Mouse (Mus musculus) liver, postnatal 0 days (tissue): ENCODE data around the gene Olfr830. TPM values are rescaled to one million over a fixed set of nuclear protein-coding genes. Genes with fewer than 3 reads are reported as not detected.
"Not testable (repeated sequence)": the region's sequence is repeated elsewhere in the genome, so short reads cannot be mapped to it uniquely, and the experiment has no call there.

Experiments used
- ATAC-seq: fragments of 200-750 bp; cut with Nextera tagmentation; 2 replicates; pipeline ENCODE4 v1.8.0; 2017; ENCODE audit warnings: mild to moderate bottlenecking, moderate library complexity
- DNase-seq: peaks from one replicate; pipeline ENCODE4 v3.0.0-alpha.2; 2016
- H3K27ac ChIP-seq: fragments of 300-500 bp; sonication (generic); 2 replicates; pipeline ENCODE4 v1.5.1; 2014; ENCODE audit warnings: antibody characterized with exemption, moderate library complexity, mild to moderate bottlenecking, low read depth
- H3K27me3 ChIP-seq: fragments of 300-500 bp; sonication (generic); 2 replicates; pipeline ENCODE4 v1.6.1; 2014; ENCODE audit warnings: low read length, control low read depth, mixed read lengths; ENCODE audit not compliant: insufficient read depth
- H3K36me3 ChIP-seq: fragments of 300-500 bp; sonication (generic); replicated peaks from 2 replicates; pipeline ENCODE4 v1.6.1; 2014; ENCODE audit warnings: mild to moderate bottlenecking, control low read depth, low read length, moderate library complexity, mixed read lengths; ENCODE audit not compliant: insufficient read depth
- H3K4me1 ChIP-seq: fragments of 300-500 bp; sonication (generic); 2 replicates; pipeline ENCODE4 v1.6.1; 2014; ENCODE audit warnings: antibody characterized with exemption, mild to moderate bottlenecking, control low read depth; ENCODE audit not compliant: insufficient read depth
- H3K4me2 ChIP-seq: fragments of 300-500 bp; sonication (generic); 2 replicates; pipeline ENCODE4 v1.6.1; 2014; ENCODE audit warnings: low read depth, mild to moderate bottlenecking, low read length, moderate library complexity, mixed read lengths
- H3K4me3 ChIP-seq: fragments of 300-500 bp; sonication (generic); 2 replicates; pipeline ENCODE4 v1.5.1; 2014; ENCODE audit warnings: low read depth, low read length
- H3K9ac ChIP-seq: fragments of 300-500 bp; sonication (generic); replicated peaks from 2 replicates; pipeline ENCODE4 v1.6.1; 2014; ENCODE audit warnings: mild to moderate bottlenecking, moderate library complexity
- H3K9me3 ChIP-seq: fragments of 300-500 bp; sonication (generic); 2 replicates; pipeline ENCODE4 v1.6.1; 2016; ENCODE audit warnings: mild to moderate bottlenecking, control low read depth, low read length, mixed read lengths
- CTCF ChIP-seq: sonication (generic); IDR thresholded peaks from 2 replicates; pipeline ENCODE4 v1.5.1; 2016; ENCODE audit warnings: antibody characterized with exemption, low read depth
- EP300 ChIP-seq: IDR thresholded peaks from 2 replicates; pipeline ENCODE4 v1.6.1; 2016; ENCODE audit warnings: antibody characterized with exemption, low read depth, mild to moderate bottlenecking
- WGBS: fragments of 180-500 bp; shearing (Covaris S2); extraction: QIAGEN DNeasy Blood & Tissue Kit; methylation state at CpG from one replicate; pipeline ENCODE4 v1.1.7; 2014; ENCODE audit not compliant: insufficient replicate concordance; 5-methylcytosine and 5-hydroxymethylcytosine counted together
- polyA plus RNA-seq: library from polyadenylated mRNA; unstranded; fragments of >200 nt; fragmentation: Nextera tagmentation; extraction: Ambion mirVana; gene quantifications from 2 replicates; pipeline ENCODE4 v1.2.1, GENCODE M21; 2015

Gene Olfr830
- not detected in 2 replicates for polyA plus RNA-seq

DNA sequence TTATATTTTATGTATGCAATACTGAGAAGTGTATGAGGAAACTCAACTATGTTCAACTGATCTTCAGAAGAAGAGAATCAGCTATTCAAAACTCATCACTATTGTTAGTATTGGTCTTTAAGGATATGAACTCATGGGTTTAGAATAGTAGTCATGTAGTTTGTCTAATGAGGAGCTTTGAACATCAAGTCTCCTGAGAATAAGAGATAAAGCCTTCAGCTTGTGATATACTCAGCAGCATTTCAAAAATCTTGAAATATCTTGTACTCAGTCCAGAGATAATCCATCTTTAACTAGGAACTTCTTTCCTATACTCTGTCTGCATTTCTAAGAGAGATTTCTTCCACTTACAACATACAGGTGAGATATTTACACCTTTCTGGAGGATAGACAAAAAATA is at the start of gene Olfr830:
Olfr830 (plus strand) TSS at position 301 of the 400 bp plus-strand sequence.
- no peak within 1 kb of the TSS for H3K9ac ChIP-seq
- no peaks in the 10 kb centered on the region for H3K4me1 ChIP-seq
- no peak within 1 kb of the TSS for H3K4me2 ChIP-seq
- no peaks in the 10 kb centered on the region for H3K9me3 ChIP-seq
- no peaks in the 10 kb centered on the region for H3K27me3 ChIP-seq
- H3K36me3 ChIP-seq, result no peaks in the 10 kb centered on the region
- no peak within 1 kb of the TSS for H3K27ac ChIP-seq
- H3K4me3 ChIP-seq, result no peak within 1 kb of the TSS
- DNase-seq, result no peak
- ATAC-seq, result no peak
- TF ChIP-seq EP300 (no peak), CTCF (no peak)

DNA sequence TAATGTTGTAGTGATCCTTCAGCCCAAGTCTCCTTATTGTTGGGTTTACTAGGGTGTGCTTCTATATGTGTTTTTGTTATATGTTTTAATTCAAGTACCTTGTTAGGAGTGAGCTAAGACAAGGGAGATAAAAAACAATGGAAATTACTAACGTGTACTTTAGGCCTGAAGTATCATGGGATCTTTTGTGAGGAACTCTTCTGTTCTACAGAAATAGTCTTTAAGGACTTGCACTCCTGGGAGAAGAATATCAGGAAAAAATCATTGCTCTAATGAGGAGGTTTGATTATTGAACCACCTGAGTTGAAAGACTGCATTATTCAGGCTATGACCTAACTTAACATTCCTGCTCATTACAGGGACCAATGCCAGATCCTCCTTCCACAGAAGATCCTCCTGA is 19.9 kb upstream of the Olfr830 start, which contains the start of gene Olfr829:
Olfr829 (plus strand) TSS at position 301 of the 400 bp plus-strand sequence.
- TF ChIP-seq EP300 (no peak), CTCF (no peak)
- Histone ChIP-seq H3K4me1 (no peaks in the 10 kb centered on the region), H3K4me3 (no peak within 1 kb of the TSS), H3K4me2 (no peak within 1 kb of the TSS), H3K36me3 (no peaks in the 10 kb centered on the region), H3K27me3 (no peaks in the 10 kb centered on the region), H3K9me3 (no peaks in the 10 kb centered on the region), H3K27ac (no peak within 1 kb of the TSS), H3K9ac (no peak within 1 kb of the TSS)
- DNase-seq, result no peak
- ATAC-seq, result no peak
- 43% methylated on average over 1 of the region's 1 CpGs for WGBS

DNA sequence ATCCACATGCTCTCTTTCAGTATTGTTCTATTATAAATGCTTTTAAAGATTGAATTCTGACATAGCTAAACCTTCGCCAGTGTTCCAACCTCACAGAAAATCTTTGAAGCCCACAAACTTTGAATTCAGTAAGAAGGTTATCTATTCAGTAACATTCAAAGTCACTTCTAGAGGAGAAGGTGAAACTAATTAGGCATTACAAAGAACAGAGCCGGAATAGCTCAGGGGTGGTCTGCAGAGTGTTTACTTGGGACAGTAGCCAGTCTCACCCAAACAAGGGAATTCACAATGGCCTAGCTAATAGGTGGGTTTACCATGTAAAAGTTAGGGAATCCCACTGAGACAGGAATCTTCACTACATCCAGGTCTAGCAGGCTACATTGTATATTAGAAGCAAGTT is 33.2 kb downstream of the Olfr830 start:
- not testable (repeated sequence) for H3K4me1 ChIP-seq, H3K36me3 ChIP-seq, H3K4me3 ChIP-seq, H3K4me2 ChIP-seq, H3K27ac ChIP-seq, H3K9me3 ChIP-seq, H3K27me3 ChIP-seq, ATAC-seq, DNase-seq, H3K9ac ChIP-seq
- WGBS, result 51% methylated on average over 2 of the region's 2 CpGs

DNA sequence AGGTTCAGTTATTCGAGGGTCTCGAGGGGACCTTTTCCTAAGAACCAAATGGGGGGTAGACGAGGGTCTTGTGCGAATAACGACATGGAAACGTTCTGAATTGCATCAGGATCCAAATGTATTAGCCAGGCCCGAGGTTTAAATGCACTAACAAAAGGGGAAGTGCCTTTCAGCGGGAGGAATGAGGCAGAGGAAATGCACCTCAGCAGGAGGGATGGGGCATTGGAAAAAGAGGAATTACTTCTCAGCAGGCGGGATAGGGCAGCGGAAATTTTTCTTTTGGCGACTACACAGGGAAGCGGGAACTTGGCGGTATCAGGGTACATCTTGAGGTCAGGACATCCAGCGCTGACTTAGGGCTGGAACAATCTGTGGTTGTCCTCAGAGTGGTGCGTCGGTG is 53.4 kb downstream of the Olfr830 start:
- H3K4me3 ChIP-seq, H3K27ac ChIP-seq, H3K4me2 ChIP-seq, H3K9me3 ChIP-seq, DNase-seq, H3K27me3 ChIP-seq, H3K36me3 ChIP-seq, H3K9ac ChIP-seq, ATAC-seq, H3K4me1 ChIP-seq: not testable (repeated sequence)
- WGBS, result 77% methylated on average over 13 of the region's 16 CpGs

Other genes with a start within 250 kb of the Olfr830 start
- 0.33 and 0.38 TPM in 2 replicates for gene Muc16, start 200.2 kb upstream of the Olfr830 start, polyA plus RNA-seq
- not detected in 2 replicates for gene Olfr24, start 110.7 kb upstream of the Olfr830 start, polyA plus RNA-seq
- not detected in 2 replicates for gene Olfr828, start 55.2 kb upstream of the Olfr830 start, polyA plus RNA-seq
- not detected in 2 replicates for gene Olfr829, start 19.8 kb upstream of the Olfr830 start, polyA plus RNA-seq
- gene Olfr832, start 62.4 kb downstream of the Olfr830 start, polyA plus RNA-seq, result not detected in 2 replicates
- not detected in 2 replicates for gene Olfr834, start 113.3 kb downstream of the Olfr830 start, polyA plus RNA-seq
- gene Olfr835, start 158.0 kb downstream of the Olfr830 start, polyA plus RNA-seq, result not detected in 2 replicates
- not detected in 2 replicates for gene Olfr836, start 245.7 kb downstream of the Olfr830 start, polyA plus RNA-seq